Mouse (Mus musculus) bone marrow macrophage, adult 2 months (primary cell): Measurements from ENCODE around the gene Rasgef1b.

Source experiments
- CTCF ChIP-seq: IDR thresholded peaks from 2 replicates; pipeline ENCODE4 v1.5.1; 2012; ENCODE audit warnings: low read depth, mild to moderate bottlenecking, low read length, moderate library complexity
- POLR2A ChIP-seq: IDR thresholded peaks from 2 replicates; pipeline ENCODE4 v1.6.1; 2012; ENCODE audit warnings: mild to moderate bottlenecking, low read depth, low read length, borderline replicate concordance

DNA sequence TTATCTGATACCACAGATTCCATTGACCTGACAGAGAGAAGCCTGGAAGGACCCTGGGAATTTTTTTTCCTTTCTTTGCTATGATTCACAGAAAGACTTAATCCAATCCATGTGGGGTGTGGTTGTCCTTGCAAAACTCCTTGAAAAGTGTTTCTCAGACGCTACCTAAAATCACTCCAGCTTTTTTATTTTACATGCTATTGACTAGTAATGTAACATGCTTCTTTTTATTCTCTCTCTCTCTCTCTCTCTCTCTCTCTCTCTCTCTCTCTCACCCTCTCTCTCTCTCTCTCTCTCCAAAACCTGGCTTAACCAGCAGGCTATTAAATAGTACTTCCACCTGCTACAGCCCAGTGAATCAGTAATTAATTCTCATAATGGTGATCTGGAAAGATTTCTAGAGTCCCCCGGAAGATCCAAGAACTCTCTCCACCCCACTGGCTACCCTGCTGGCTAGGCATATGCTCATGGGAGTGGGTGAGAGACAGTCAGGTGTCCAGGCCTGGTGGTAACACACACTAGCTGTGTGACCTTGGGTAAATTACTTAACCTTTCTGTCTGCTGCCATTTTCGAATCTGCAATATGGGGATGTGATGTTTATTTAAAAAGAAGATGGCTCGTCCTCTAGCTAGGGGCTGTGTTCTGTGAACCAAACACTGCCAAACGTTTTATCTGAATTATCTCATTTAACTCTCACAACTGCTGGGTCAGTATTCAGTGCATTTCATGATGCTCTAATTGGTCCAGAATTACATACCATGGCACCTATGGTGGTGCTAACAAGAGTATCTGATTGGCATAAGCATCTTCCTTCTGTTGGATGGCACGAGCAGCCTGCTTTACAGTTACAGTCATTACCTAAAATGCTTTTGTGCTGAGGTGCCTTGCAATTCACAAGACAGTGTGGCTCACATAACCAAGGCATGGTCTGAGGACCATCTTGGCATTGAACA, 248.5 kb downstream of the Rasgef1b start:
- TF ChIP-seq POLR2A (no peak), CTCF (no peak)
